Mouse (Mus musculus) forebrain, embryonic 14.5 days (tissue): ENCODE measurements around the gene Clmn. TPM values are rescaled to one million over a fixed set of nuclear protein-coding genes. Genes with fewer than 3 reads are reported as not detected.

Experiments used
- ATAC-seq: fragments of 200-750 bp; cut with Nextera tagmentation; 2 replicates; pipeline ENCODE4 v1.8.0; 2017; ENCODE audit warnings: mild to moderate bottlenecking, moderate library complexity
- DNase-seq: peaks from one replicate; pipeline ENCODE4 v3.0.0-alpha.2; 2015; ENCODE audit warnings: low spot score
- H3K27ac ChIP-seq: fragments of 300-500 bp; sonication (generic); 2 replicates; pipeline ENCODE4 v1.5.1; 2014; ENCODE audit warnings: low read depth, mild to moderate bottlenecking, control low read depth, low read length, moderate library complexity
- H3K27me3 ChIP-seq: fragments of 300-500 bp; sonication (generic); replicated peaks from 2 replicates; pipeline ENCODE4 v1.6.1; 2014; ENCODE audit warnings: low read length, control low read depth, mixed read lengths; ENCODE audit not compliant: control insufficient read depth, insufficient read depth
- H3K36me3 ChIP-seq: fragments of 300-500 bp; sonication (generic); 2 replicates; pipeline ENCODE4 v1.6.1; 2014; ENCODE audit warnings: low read length, control low read depth; ENCODE audit not compliant: control insufficient read depth, insufficient read depth
- H3K4me1 ChIP-seq: fragments of 300-500 bp; sonication (generic); 2 replicates; pipeline ENCODE4 v1.6.1; 2014; ENCODE audit warnings: antibody characterized with exemption, low read length, control low read depth; ENCODE audit not compliant: control insufficient read depth, insufficient read depth
- H3K4me2 ChIP-seq: fragments of 300-500 bp; sonication (generic); 2 replicates; pipeline ENCODE4 v1.6.1; 2014; ENCODE audit warnings: mild to moderate bottlenecking, control low read depth, low read length
- H3K4me3 ChIP-seq: fragments of 300-500 bp; sonication (generic); 2 replicates; pipeline ENCODE4 v1.5.1; 2014; ENCODE audit warnings: low read depth, low read length, control low read depth
- H3K9ac ChIP-seq: fragments of 300-500 bp; sonication (generic); 2 replicates; pipeline ENCODE4 v1.6.1; 2014; ENCODE audit warnings: mild to moderate bottlenecking, low read length, control low read depth, moderate library complexity
- H3K9me3 ChIP-seq: fragments of 300-500 bp; sonication (generic); replicated peaks from 2 replicates; pipeline ENCODE4 v1.6.1; 2016; ENCODE audit warnings: low read length, control low read depth, mixed read lengths; ENCODE audit not compliant: control insufficient read depth
- WGBS: fragments of 180-500 bp; shearing (Covaris S2); extraction: QIAGEN DNeasy Blood & Tissue Kit; methylation state at CpG from one replicate; pipeline ENCODE4 v1.1.7; 2014; 5-methylcytosine and 5-hydroxymethylcytosine counted together
- polyA plus RNA-seq: library from polyadenylated mRNA; unstranded; fragments of >200 nt; fragmentation: Nextera tagmentation; extraction: Ambion mirVana; gene quantifications from 2 replicates; pipeline ENCODE4 v1.2.1, GENCODE M21; 2014

The Clmn gene
- polyA plus RNA-seq, 1 experiment from 2014 or later, result 0.33 TPM

DNA sequence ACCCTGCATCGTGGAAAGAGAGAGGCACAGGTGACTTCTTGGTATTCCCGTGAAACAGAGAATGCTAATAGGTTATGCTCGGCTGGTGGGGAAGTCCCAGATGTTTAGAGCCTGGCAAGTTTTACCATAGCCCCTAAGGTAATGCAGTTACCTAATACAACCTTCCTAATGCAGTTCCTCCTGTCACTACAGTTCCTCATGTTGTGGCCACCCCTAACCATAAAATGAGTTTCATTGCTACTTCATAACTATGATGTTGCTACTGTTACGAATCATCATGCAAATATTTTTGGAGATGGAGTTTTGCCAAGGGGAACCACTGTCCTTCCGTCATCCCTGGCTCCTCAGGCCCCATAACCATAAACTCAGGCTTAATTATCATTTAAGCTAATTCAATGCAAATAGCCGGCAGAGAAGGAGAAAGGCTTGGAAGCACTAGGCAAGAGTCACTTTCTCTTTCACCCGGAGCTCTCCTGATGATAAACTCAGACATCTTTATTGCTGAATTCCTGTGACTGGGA, 53.9 kb downstream of the Clmn start:
- Histone ChIP-seq H3K27ac (no peak overlapping the region), H3K4me1 (no peaks in the 10 kb centered on the region), H3K4me2 (no peak overlapping the region), H3K9ac (no peak overlapping the region), H3K27me3 (no peaks in the 10 kb centered on the region), H3K9me3 (no peaks in the 10 kb centered on the region), H3K36me3 (no peaks in the 10 kb centered on the region), H3K4me3 (no peak overlapping the region)
- DNase-seq, result no peak
- 82% methylated on average over 7 of the region's 7 CpGs for WGBS
- no peak for ATAC-seq

DNA sequence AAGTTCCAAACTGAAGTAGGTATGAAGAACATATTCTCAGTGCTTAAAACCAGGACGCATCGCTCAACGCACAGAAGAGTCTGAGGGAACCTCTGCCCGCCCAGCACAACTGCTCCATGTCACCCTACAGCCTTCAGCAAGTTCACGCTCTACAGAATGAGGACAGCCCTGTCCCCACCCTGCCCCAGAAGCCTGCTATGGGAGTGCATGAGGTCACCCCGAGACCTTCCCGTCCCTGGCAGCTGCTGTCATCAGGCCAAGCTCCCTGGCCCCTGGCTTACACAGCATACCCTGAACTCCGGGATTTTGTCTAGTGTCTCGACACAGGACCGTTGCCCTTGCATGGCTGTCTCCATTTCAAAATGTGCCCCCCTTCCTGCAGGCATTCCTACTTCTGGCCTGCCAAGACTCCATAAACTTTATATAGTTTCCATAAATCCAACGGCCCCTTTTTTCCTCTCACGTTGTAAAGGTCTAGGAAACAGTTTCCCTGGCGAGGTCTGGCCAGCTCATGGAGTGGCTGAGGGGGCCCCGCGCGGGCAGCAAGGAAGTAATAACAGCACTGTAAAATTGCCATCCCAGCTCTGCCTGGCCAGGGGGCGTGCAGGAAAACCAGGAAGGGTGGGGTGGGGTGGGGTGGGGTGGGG, 56.3 kb downstream of the Clmn start:
- 87% methylated on average over 17 of the region's 17 CpGs for WGBS
- Histone ChIP-seq H3K4me3 (no peak overlapping the region), H3K4me2 (no peak overlapping the region), H3K27ac (no peak overlapping the region), H3K36me3 (no peaks in the 10 kb centered on the region), H3K27me3 (no peaks in the 10 kb centered on the region), H3K9me3 (no peaks in the 10 kb centered on the region), H3K9ac (no peak overlapping the region), H3K4me1 (no peaks in the 10 kb centered on the region)
- DNase-seq, result no peak
- no peak for ATAC-seq

DNA sequence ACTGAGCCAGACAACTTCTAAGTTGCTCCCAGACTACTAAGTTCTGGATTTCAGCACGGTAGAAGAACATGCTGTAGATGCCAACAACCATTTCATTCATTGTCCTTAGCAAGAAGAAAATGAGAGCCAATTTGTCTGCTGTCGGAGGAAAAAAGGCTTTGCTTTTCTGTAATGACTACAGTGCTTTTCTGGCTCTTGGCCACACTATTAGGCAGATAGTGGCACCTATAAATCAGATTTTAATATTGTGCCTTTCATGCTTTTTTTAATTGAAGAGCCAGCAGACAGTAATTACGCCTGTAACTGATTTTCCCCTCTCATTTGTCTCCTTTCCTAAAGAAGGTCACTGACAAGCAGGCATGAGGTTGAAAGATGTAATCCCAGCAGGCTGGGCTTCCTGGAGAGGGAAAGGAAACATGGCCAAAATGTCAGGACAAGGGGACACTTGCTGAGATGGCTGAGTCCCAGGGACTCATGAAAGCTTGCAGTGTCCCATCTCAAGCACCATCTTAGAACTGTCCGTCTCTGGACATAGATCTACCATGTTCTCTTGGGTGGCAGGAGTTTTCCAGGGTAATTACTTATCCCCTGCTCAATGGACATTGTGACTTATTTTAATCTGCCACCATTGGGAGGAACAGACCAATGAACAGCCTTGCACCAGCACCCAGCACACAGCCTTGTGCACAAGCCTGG, 58.0 kb downstream of the Clmn start:
- WGBS, result 53% methylated on average over 4 of the region's 4 CpGs
- DNase-seq (no peak), ATAC-seq (no peak)
- Histone ChIP-seq H3K9me3 (no peaks in the 10 kb centered on the region), H3K4me3 (no peak overlapping the region), H3K27me3 (no peaks in the 10 kb centered on the region), H3K36me3 (no peaks in the 10 kb centered on the region), H3K4me1 (peaks cover 1% of the 10 kb centered on the region; the same call in 1 of the 2 replicates), H3K9ac (no peak overlapping the region), H3K27ac (no peak overlapping the region), H3K4me2 (no peak overlapping the region)

DNA sequence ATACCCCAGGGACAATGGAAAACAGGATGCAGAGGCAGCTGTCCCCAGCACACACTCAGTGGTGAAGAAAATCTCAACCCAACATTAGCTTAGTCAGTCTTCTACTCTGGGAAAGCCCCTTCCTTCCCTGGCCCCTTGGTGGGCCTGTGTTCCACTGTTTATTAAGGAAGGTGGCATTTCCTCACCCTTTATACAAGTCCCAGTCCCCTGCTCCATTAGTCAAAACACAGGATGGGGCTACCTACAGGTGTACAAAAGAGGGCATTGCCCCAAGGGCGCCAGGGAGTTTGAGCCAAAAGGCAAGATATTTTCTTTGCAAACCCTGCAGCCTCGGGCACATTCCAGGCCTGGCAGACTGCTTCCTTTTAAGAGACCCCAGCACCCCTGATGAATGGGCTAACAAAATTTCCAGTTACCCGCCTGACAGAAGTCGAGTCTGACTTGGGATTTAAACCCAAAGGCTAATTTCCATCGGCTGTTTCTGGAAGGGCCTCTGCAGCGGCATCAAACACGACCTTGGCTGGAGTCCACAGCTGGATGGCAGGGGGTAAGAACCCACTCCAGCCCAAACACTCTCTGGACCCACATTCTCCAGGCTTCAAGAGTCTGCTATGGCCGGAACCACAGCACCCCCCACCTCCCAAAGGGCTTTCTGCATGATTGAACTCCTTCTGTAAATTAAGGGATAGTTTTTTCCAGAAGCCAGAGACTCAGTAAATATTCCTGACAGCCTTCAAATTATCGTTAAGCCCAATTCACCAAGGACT, 63.2 kb downstream of the Clmn start:
- Histone ChIP-seq H3K4me1 (peaks cover 7% of the 10 kb centered on the region; the same call in 1 of the 2 replicates), H3K9ac (no peak overlapping the region), H3K27ac (no peak overlapping the region), H3K27me3 (no peaks in the 10 kb centered on the region), H3K4me3 (no peak overlapping the region), H3K36me3 (no peaks in the 10 kb centered on the region), H3K4me2 (no peak overlapping the region), H3K9me3 (no peaks in the 10 kb centered on the region; the same call in 1 of the 2 replicates)
- WGBS, result 43% methylated on average over 9 of the region's 9 CpGs
- peak; percentile 32; the same call in 1 of the 2 replicates for ATAC-seq
- DNase-seq, result no peak

DNA sequence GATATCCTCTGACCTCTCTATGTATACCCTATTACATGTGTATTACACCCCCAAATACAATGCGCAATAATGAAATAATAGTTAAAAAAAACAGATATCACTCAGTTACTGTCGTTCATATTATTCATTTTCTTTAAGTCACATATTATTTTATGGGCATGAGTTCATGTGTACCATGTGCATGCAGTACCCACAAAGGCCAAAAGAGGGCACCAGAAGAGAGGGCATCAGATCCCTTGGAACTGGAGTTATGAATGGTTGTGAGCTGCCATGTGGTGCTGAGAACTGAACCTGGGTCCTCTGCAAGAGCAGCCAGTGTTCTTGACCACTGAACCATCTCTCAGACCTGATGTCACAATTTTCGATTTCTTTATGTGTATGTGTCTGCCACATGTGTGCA, 65.5 kb downstream of the Clmn start:
- Histone ChIP-seq H3K36me3 (no peaks in the 10 kb centered on the region), H3K4me1 (peaks cover 7% of the 10 kb centered on the region; the same call in 1 of the 2 replicates), H3K9ac (no peak overlapping the region), H3K27ac (no peak overlapping the region), H3K4me3 (no peak overlapping the region), H3K27me3 (no peaks in the 10 kb centered on the region), H3K4me2 (no peak overlapping the region), H3K9me3 (no peaks in the 10 kb centered on the region; the same call in 1 of the 2 replicates)
- no peak for DNase-seq
- no peak for ATAC-seq
- 97% methylated on average over 3 of the region's 3 CpGs for WGBS

DNA sequence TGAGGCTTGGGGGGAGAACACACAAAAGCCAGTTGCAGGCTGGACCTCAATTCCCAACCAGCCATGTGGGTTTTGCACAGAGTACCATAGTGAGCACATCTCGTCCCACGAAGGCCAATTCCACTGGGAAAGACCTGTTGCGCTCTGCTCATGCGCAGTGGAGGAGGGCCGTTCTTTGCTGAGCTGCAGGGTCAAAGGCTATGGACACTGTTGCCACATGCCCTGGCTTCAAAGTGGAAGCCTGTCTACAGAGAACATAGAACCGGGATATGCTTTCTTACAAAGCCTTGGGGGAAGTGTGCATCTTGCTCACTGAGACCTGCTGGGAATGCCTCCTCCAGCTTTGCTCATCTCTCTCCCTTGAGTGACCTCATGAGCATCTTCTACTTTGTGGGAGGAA, 67.0 kb downstream of the Clmn start:
- Histone ChIP-seq H3K4me2 (no peak overlapping the region), H3K4me3 (no peak overlapping the region), H3K4me1 (peaks cover 7% of the 10 kb centered on the region; the same call in 1 of the 2 replicates), H3K36me3 (no peaks in the 10 kb centered on the region), H3K27ac (no peak overlapping the region), H3K27me3 (no peaks in the 10 kb centered on the region), H3K9me3 (no peaks in the 10 kb centered on the region; the same call in 1 of the 2 replicates), H3K9ac (no peak overlapping the region)
- WGBS, result 97% methylated on average over 6 of the region's 6 CpGs
- DNase-seq (no peak), ATAC-seq (no peak)

DNA sequence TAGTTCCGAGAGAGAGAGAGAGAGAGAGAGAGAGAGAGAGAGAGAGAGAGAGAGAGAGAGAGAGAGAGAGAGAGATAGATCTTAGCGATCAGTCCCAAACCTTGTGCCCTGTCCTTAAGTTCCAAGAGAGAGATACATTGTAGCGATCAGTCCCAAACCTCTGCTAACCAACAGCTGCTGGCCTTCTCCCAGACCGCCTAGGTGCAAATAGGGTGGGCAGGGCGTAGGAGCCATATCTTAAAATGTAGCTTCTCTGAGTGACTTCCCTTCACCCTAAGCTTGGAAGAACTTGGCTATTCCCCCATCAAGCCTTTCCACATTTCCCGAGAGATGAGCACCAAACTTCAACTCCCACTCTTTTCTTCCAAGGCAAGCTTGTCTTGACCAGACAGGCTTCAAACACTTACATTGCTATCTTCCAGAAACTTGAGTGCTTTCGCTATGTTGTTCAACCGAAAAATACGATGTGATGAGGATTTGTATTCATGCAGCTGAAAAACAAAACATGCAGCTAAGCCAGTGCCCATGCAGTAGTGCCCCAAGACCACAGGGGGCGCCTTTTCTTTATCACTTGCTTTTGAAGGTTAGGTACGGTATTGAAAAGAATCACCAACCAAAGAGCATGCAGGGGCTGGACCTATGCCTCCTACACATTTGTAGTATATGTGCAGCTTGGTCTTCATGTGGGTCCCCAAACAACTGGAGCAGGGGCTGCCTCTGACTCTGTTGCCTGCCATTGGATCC, 68.1 kb downstream of the Clmn start:
- no peak overlapping the region for H3K4me2 ChIP-seq
- H3K4me1 ChIP-seq, result peaks cover 5% of the 10 kb centered on the region; the same call in 1 of the 2 replicates
- H3K9me3 ChIP-seq, result no peaks in the 10 kb centered on the region; the same call in 1 of the 2 replicates
- no peak overlapping the region for H3K4me3 ChIP-seq
- no peak for DNase-seq
- WGBS, result 87% methylated on average over 11 of the region's 11 CpGs
- ATAC-seq, result no peak
- H3K27ac ChIP-seq, result no peak overlapping the region
- no peaks in the 10 kb centered on the region for H3K27me3 ChIP-seq
- no peak overlapping the region for H3K9ac ChIP-seq
- no peaks in the 10 kb centered on the region for H3K36me3 ChIP-seq

DNA sequence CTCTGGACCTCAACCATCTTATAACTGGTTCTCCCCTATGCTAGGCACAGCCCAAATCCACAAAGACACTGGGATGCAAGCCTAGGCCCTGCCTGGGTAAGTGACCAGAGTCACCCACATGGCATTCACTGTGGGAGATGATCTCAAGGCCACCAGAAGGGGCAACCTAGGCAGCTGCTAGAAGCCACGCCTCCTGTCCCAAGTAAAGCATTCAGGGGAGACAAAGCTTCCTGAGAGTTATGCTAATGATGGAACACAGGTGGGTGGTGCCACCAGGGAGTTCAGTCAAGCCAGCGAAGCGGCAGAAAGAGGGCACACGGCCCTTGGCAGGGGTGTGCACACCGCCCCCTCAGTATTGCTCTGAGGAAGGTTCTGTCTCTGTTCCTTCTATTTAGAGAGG, 69.9 kb downstream of the Clmn start:
- no peak for ATAC-seq
- H3K4me2 ChIP-seq, result no peak overlapping the region
- no peaks in the 10 kb centered on the region for H3K4me1 ChIP-seq
- no peaks in the 10 kb centered on the region for H3K27me3 ChIP-seq
- 25% methylated on average over 5 of the region's 5 CpGs for WGBS
- H3K4me3 ChIP-seq, result no peak overlapping the region
- no peak overlapping the region for H3K9ac ChIP-seq
- no peak overlapping the region for H3K27ac ChIP-seq
- no peaks in the 10 kb centered on the region for H3K36me3 ChIP-seq
- no peak for DNase-seq
- H3K9me3 ChIP-seq, result no peaks in the 10 kb centered on the region; the same call in 1 of the 2 replicates
